Mouse (Mus musculus) midbrain, embryonic 13.5 days (tissue): ENCODE data around the gene H2-K1. TPM values are rescaled to one million over a fixed set of nuclear protein-coding genes. Genes with fewer than 3 reads are reported as not detected.
A peak's percentile ranks its signal among the peaks of the same experiment; 100 is the strongest.

Experiments
- ATAC-seq: fragments of 200-750 bp; cut with Nextera tagmentation; 2 replicates; pipeline ENCODE4 v1.8.0; 2017; ENCODE audit warnings: mild to moderate bottlenecking, moderate TSS enrichment, moderate library complexity
- H3K27ac ChIP-seq: fragments of 300-500 bp; sonication (generic); 2 replicates; pipeline ENCODE4 v1.5.1; 2015; ENCODE audit warnings: inconsistent platforms, mild to moderate bottlenecking, moderate library complexity
- H3K27me3 ChIP-seq: fragments of 300-500 bp; sonication (generic); 2 replicates; pipeline ENCODE4 v1.6.1; 2015; ENCODE audit warnings: mild to moderate bottlenecking, inconsistent platforms
- H3K36me3 ChIP-seq: fragments of 300-500 bp; sonication (generic); 2 replicates; pipeline ENCODE4 v1.6.1; 2015; ENCODE audit warnings: mild to moderate bottlenecking, inconsistent platforms
- H3K4me1 ChIP-seq: fragments of 300-500 bp; sonication (generic); replicated peaks from 2 replicates; pipeline ENCODE4 v1.6.1; 2015; ENCODE audit warnings: inconsistent platforms
- H3K4me2 ChIP-seq: fragments of 300-500 bp; sonication (generic); replicated peaks from 2 replicates; pipeline ENCODE4 v1.6.1; 2015; ENCODE audit warnings: moderate library complexity, mild to moderate bottlenecking, inconsistent platforms
- H3K4me3 ChIP-seq: fragments of 300-500 bp; sonication (generic); replicated peaks from 2 replicates; pipeline ENCODE4 v1.5.1; 2015; ENCODE audit warnings: mild to moderate bottlenecking, inconsistent platforms
- H3K9ac ChIP-seq: fragments of 300-500 bp; sonication (generic); replicated peaks from 2 replicates; pipeline ENCODE4 v1.6.1; 2015; ENCODE audit warnings: mild to moderate bottlenecking, inconsistent platforms
- H3K9me3 ChIP-seq: fragments of 300-500 bp; sonication (generic); 2 replicates; pipeline ENCODE4 v1.6.1; 2016; ENCODE audit warnings: mild to moderate bottlenecking, inconsistent platforms
- WGBS: fragments of 180-500 bp; shearing (Covaris S2); methylation state at CpG from one replicate; pipeline ENCODE4 v1.1.7; 2015; 5-methylcytosine and 5-hydroxymethylcytosine counted together
- polyA plus RNA-seq: library from polyadenylated mRNA; unstranded; fragments of >200 nt; fragmentation: Nextera tagmentation; extraction: Ambion mirVana; gene quantifications from 2 replicates; pipeline ENCODE4 v1.2.1, GENCODE M21; 2015

Gene H2-K1
- polyA plus RNA-seq, 1 experiment from 2014 or later = 16.0 TPM

DNA sequence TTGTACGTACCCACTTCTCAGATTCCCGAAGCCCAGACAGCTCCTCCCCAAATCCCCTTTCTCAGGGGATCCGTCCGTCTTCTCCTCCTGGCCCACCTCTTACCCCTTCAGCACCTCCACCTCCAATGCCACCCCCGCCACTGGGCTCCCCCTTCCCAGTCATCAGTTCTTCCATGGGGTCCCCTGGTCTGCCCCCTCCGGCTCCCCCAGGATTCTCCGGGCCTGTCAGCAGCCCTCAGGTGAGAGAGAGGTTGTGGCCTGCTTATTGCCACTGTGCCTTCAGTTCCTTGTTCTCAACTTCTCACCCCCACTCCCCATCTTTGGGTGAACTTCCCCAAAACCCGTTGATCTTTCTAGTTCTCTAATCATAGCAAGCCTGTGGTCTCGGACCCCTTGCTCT is 32.7 kb upstream of the H2-K1 start:
- ATAC-seq = no peak
- 62% methylated on average over 9 of the region's 9 CpGs for WGBS
- H3K9ac ChIP-seq = peak overlapping the region; percentile 96
- no peaks in the 10 kb centered on the region for H3K9me3 ChIP-seq
- no peaks in the 10 kb centered on the region for H3K27me3 ChIP-seq
- peaks cover 51% of the 10 kb centered on the region for H3K4me1 ChIP-seq
- peak overlapping the region; percentile 98; the same call in 1 of the 2 replicates for H3K27ac ChIP-seq
- H3K4me3 ChIP-seq = peak overlapping the region; percentile 90
- H3K4me2 ChIP-seq = peak overlapping the region; percentile 100
- H3K36me3 ChIP-seq = peaks cover 61% of the 10 kb centered on the region

DNA sequence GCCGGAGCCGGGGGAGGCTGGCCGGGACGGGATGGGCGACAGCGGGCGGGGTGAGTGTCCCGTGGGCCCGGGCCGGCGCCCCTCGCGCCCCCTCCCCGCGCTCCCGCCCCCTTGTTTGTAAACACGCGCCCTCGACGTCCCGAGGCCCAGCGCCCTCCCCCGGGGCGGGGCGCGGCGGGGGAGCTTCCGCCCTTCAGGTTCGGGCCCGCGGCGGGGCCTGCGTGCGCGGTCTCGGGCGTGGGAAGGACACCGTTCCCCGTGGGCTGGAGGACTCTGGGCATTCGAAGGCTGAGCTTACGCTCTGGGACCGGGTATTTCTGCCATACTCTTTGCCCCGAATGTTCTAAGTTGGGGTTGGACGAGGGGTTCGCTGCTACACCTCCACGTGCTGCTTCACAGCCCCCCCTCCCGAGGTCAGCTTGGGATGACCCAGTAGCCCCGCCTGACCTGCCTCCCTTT is 32.1 kb upstream of the H2-K1 start:
- H3K4me3 ChIP-seq = peak overlapping the region; percentile 90
- peak overlapping the region; percentile 96 for H3K9ac ChIP-seq
- H3K27me3 ChIP-seq = no peaks in the 10 kb centered on the region
- peak overlapping the region; percentile 100 for H3K4me2 ChIP-seq
- under 1% methylated on average over 30 of the region's 48 CpGs for WGBS
- peaks cover 55% of the 10 kb centered on the region for H3K36me3 ChIP-seq
- H3K9me3 ChIP-seq = no peaks in the 10 kb centered on the region
- peak overlapping the region; percentile 98 for H3K27ac ChIP-seq
- no peak for ATAC-seq
- H3K4me1 ChIP-seq = peaks cover 55% of the 10 kb centered on the region

DNA sequence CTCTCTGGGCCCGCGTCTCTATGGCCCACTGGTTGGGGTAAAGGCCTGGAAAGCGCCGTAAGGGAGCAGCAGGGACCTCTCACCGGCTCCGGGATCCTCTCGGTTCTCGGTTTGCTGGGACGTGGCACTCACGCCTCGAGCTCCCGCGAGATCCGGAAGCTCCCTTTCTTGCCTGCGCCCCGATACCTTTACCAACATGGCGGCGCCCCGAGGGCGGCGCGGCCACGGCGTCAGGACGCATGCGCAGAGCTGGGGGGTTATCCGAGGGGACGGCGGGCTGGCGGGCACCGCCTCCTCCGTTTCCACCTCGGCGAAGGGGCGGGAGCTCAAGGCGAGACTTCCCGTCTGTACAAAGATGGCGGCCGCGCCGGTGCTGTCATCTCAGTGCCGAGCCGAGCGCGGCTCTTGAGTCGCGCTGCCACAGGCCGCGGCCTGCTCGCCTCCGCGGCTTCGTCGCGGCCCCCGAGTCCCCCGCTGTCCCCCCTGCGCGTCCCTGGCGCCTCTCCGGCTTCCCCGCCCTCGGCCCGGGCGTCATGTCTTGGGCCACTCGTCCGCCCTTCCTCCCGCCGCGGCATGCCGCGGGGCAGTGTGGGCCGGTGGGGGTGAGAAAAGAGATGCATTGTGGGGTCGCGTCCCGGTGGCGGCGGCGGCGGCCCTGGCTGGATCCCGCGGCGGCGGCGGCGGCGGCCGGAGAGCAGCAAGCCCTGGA is 31.5 kb upstream of the H2-K1 start, which contains the start of the genes Slc39a7 and Rxrb:
TSS of gene Slc39a7 (minus strand) at position 218 of the 709 bp plus-strand sequence.
TSS of gene Rxrb (plus strand) at position 348 of the 709 bp plus-strand sequence.
- under 1% methylated on average over 66 of the region's 88 CpGs for WGBS
- Histone ChIP-seq H3K27ac (peak within 1 kb of the TSS; percentile 98), H3K27me3 (no peaks in the 10 kb centered on the region), H3K36me3 (peaks cover 50% of the 10 kb centered on the region), H3K4me1 (peaks cover 61% of the 10 kb centered on the region), H3K9ac (peak within 1 kb of the TSS; percentile 96), H3K4me2 (peak within 1 kb of the TSS; percentile 100), H3K4me3 (peak within 1 kb of the TSS; percentile 90), H3K9me3 (no peaks in the 10 kb centered on the region)
- peak; percentile 76 for ATAC-seq

- peaks cover 42% of the 10 kb centered on the region for H3K36me3 ChIP-seq
- peak overlapping the region; percentile 100 for H3K4me2 ChIP-seq
- H3K27ac ChIP-seq = peak overlapping the region; percentile 98
- H3K27me3 ChIP-seq = no peaks in the 10 kb centered on the region
- H3K9me3 ChIP-seq = no peaks in the 10 kb centered on the region
- ATAC-seq = peak; percentile 1; the same call in 1 of the 2 replicates
- peaks cover 68% of the 10 kb centered on the region for H3K4me1 ChIP-seq
- peak overlapping the region; percentile 94 for H3K9ac ChIP-seq
- peak overlapping the region; percentile 90 for H3K4me3 ChIP-seq
- 4% methylated on average over 20 of the region's 20 CpGs for WGBS
Measured at GRCm38 (mm10) chr17:34030861-34031326, 30.7 kb upstream of the H2-K1 start.

- Histone ChIP-seq H3K4me1 (peaks cover 77% of the 10 kb centered on the region), H3K36me3 (peaks cover 34% of the 10 kb centered on the region), H3K4me2 (peak overlapping the region; percentile 100), H3K27me3 (no peaks in the 10 kb centered on the region), H3K9ac (peak overlapping the region; percentile 94), H3K27ac (no peak overlapping the region), H3K4me3 (peak overlapping the region; percentile 90), H3K9me3 (no peaks in the 10 kb centered on the region)
- no peak for ATAC-seq
- 58% methylated on average over 21 of the region's 21 CpGs for WGBS
Measured at GRCm38 (mm10) chr17:34029890-34030595, 29.9 kb upstream of the H2-K1 start.

- H3K9me3 ChIP-seq = no peaks in the 10 kb centered on the region
- H3K4me1 ChIP-seq = peaks cover 77% of the 10 kb centered on the region
- H3K27ac ChIP-seq = no peak overlapping the region
- no peaks in the 10 kb centered on the region for H3K27me3 ChIP-seq
- peaks cover 30% of the 10 kb centered on the region for H3K36me3 ChIP-seq
- H3K4me3 ChIP-seq = peak overlapping the region; percentile 90
- no peak for ATAC-seq
- 82% methylated on average over 18 of the region's 18 CpGs for WGBS
- peak overlapping the region; percentile 94 for H3K9ac ChIP-seq
- H3K4me2 ChIP-seq = peak overlapping the region; percentile 100
Measured at GRCm38 (mm10) chr17:34029150-34029889, 29.2 kb upstream of the H2-K1 start.

- ATAC-seq = no peak
- Histone ChIP-seq H3K4me3 (peak overlapping the region; percentile 90), H3K36me3 (peaks cover 23% of the 10 kb centered on the region), H3K4me1 (peaks cover 76% of the 10 kb centered on the region), H3K9me3 (no peaks in the 10 kb centered on the region), H3K27me3 (no peaks in the 10 kb centered on the region), H3K27ac (peak overlapping the region; percentile 97), H3K4me2 (peak overlapping the region; percentile 100), H3K9ac (peak overlapping the region; percentile 41; the same call in 1 of the 2 replicates)
- WGBS = 42% methylated on average over 17 of the region's 17 CpGs
Measured at GRCm38 (mm10) chr17:34028501-34029149, 28.5 kb upstream of the H2-K1 start.

- Histone ChIP-seq H3K27ac (peak within 1 kb of the TSS; percentile 97), H3K4me1 (peaks cover 76% of the 10 kb centered on the region), H3K9ac (peak within 1 kb of the TSS; percentile 90), H3K4me3 (peak within 1 kb of the TSS; percentile 90), H3K4me2 (peak within 1 kb of the TSS; percentile 100), H3K27me3 (no peaks in the 10 kb centered on the region), H3K36me3 (peaks cover 28% of the 10 kb centered on the region), H3K9me3 (no peaks in the 10 kb centered on the region)
- ATAC-seq = peak; percentile 67
- under 1% methylated on average over 49 of the region's 49 CpGs for WGBS
Measured at GRCm38 (mm10) chr17:34027656-34028223, 27.6 kb upstream of the H2-K1 start, which contains the start of gene H2-Ke6. TSS of gene H2-Ke6 (minus strand) at chr17:34028060.

- Histone ChIP-seq H3K9ac (peak overlapping the region; percentile 90), H3K27ac (peak overlapping the region; percentile 97), H3K4me3 (peak overlapping the region; percentile 90), H3K9me3 (no peaks in the 10 kb centered on the region), H3K4me1 (peaks cover 77% of the 10 kb centered on the region), H3K4me2 (peak overlapping the region; percentile 100), H3K36me3 (peaks cover 35% of the 10 kb centered on the region), H3K27me3 (no peaks in the 10 kb centered on the region)
- under 1% methylated on average over 36 of the region's 36 CpGs for WGBS
- no peak for ATAC-seq
Measured at GRCm38 (mm10) chr17:34026917-34027655, 26.9 kb upstream of the H2-K1 start.

DNA sequence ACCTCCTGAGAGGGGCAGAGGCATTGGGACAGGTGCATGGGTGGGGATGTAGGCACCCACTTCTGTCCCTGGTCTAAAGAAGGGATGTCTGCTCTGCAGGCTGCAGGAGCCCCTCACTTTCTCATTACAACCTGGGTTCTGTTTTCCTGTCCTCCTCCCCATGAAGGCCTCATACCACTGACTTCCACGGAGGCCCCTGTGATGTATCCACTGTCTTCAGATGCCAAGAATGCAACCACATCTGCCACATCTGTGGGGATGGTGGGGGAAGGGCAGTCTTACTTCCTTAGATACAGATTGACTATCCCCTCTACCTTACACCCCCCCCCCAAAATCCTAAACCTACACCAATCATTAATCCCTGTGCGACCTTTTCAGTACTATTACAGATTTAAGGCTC is 26.1 kb upstream of the H2-K1 start:
- no peaks in the 10 kb centered on the region for H3K27me3 ChIP-seq
- H3K27ac ChIP-seq = peak overlapping the region; percentile 97
- peaks cover 77% of the 10 kb centered on the region for H3K4me1 ChIP-seq
- H3K9me3 ChIP-seq = no peaks in the 10 kb centered on the region
- H3K36me3 ChIP-seq = peaks cover 43% of the 10 kb centered on the region
- 2% methylated on average over 2 of the region's 2 CpGs for WGBS
- H3K4me2 ChIP-seq = peak overlapping the region; percentile 100
- ATAC-seq = no peak
- peak overlapping the region; percentile 90 for H3K4me3 ChIP-seq
- H3K9ac ChIP-seq = peak overlapping the region; percentile 90
